Mouse (Mus musculus): Measurements from ENCODE around the gene Trim47.

DNA sequence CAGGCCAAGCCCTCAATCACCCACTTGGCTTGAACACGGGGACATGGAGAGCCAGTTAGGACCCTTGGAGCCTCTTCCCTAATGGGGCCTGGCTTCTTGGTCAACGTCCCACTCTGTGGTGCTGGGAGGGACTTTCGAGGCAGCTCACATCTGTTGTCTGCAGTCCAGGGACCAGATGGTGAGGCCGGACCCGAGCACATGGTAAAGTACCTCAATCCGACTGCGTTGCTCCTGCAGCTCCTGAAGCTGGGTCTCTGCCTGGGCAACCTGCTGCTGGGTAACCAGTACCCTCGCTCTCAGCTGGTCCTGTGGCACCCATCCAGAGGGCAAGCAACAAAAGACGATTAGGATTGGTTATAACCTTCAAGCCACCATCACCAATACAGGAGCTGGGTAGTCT is 976 bp upstream of the Trim47 start:
- TF ChIP-seq GATA1 (IDR thresholded peaks at IDR 0.05; ENCODE audit: low read length) = no peak
- no peak for TF ChIP-seq TAL1 (IDR thresholded peaks at IDR 0.05; ENCODE audit: low read length)
